Mouse (Mus musculus): Measurements from ENCODE around the gene Gm20379. TPM values are rescaled to one million over a fixed set of nuclear protein-coding genes. Genes with fewer than 3 reads are reported as not detected.

Gene Gm20379
- polyA plus RNA-seq, 1 experiment from 2014 or later = 0.30 TPM

- 87% methylated on average over 1 of the region's 1 CpGs for WGBS (ENCODE audit: insufficient replicate concordance)
- no peak for ATAC-seq (ENCODE audit: insufficient read depth)
- no peak overlapping the region for H3K9ac ChIP-seq
- H3K4me2 ChIP-seq = no peak overlapping the region
- peaks cover 13% of the 10 kb centered on the region for H3K36me3 ChIP-seq (replicated peaks)
- H3K27me3 ChIP-seq = no peaks in the 10 kb centered on the region
- H3K4me3 ChIP-seq (replicated peaks) = no peak overlapping the region
- H3K4me1 ChIP-seq (replicated peaks) = peaks cover 4% of the 10 kb centered on the region; the same call in 1 of the 2 replicates
- H3K27ac ChIP-seq (replicated peaks) = no peak overlapping the region
- no peaks in the 10 kb centered on the region for H3K9me3 ChIP-seq (replicated peaks)
Observed at GRCm38 (mm10) chr13:92336857-92337256, 31.1 kb downstream of the Gm20379 start.

DNA sequence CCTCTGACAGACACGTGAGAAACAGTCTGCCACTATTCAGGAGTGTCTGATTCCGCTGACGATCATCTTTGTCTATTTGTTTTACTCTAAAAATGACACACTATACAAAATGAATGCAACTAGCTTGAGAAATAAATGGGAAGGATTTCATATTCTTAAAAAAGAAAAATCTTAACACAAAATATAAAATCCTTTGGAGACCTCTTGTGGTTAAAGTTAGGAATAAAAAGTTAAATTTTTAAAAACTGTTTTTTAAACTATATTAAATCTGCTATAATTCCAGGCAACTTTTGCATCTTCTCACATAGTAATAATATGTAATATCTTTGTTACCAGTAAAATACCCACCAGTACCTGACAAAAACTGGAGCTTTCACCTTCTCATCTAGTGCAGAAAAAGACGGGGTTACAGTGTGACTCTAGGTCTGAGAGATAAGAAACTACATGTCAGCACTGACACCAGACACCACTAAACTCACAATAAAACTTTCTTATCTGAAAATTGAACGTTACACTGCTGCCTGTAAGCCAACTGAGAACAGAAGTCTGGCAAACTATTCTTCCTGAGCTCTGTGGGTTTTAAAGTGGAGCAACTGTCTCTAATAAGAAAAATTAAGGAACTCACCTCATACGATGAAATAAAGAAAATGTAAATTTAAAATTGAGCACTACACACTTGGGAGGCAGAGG lies 32.1 kb downstream of the Gm20379 start:
- H3K4me3 ChIP-seq (replicated peaks) = no peak overlapping the region
- peaks cover 22% of the 10 kb centered on the region for H3K36me3 ChIP-seq (replicated peaks)
- WGBS (ENCODE audit: insufficient replicate concordance) = 57% methylated on average over 6 of the region's 6 CpGs
- H3K9me3 ChIP-seq (replicated peaks) = no peaks in the 10 kb centered on the region
- H3K27me3 ChIP-seq = no peaks in the 10 kb centered on the region
- H3K4me2 ChIP-seq = no peak overlapping the region
- no peak overlapping the region for H3K9ac ChIP-seq
- H3K4me1 ChIP-seq (replicated peaks) = peaks cover 4% of the 10 kb centered on the region; the same call in 1 of the 2 replicates
- ATAC-seq (ENCODE audit: insufficient read depth) = no peak
- no peak overlapping the region for H3K27ac ChIP-seq (replicated peaks)

- H3K4me2 ChIP-seq = no peak overlapping the region
- peaks cover 4% of the 10 kb centered on the region; the same call in 1 of the 2 replicates for H3K4me1 ChIP-seq (replicated peaks)
- no peaks in the 10 kb centered on the region for H3K27me3 ChIP-seq
- no peak overlapping the region for H3K9ac ChIP-seq
- ATAC-seq (ENCODE audit: insufficient read depth) = no peak
- no peak overlapping the region for H3K4me3 ChIP-seq (replicated peaks)
- H3K9me3 ChIP-seq (replicated peaks) = no peaks in the 10 kb centered on the region
- peaks cover 38% of the 10 kb centered on the region for H3K36me3 ChIP-seq (replicated peaks)
- no peak overlapping the region for H3K27ac ChIP-seq (replicated peaks)
- WGBS (ENCODE audit: insufficient replicate concordance) = 79% methylated on average over 3 of the region's 3 CpGs
Observed at GRCm38 (mm10) chr13:92339787-92340186, 34.0 kb downstream of the Gm20379 start.

DNA sequence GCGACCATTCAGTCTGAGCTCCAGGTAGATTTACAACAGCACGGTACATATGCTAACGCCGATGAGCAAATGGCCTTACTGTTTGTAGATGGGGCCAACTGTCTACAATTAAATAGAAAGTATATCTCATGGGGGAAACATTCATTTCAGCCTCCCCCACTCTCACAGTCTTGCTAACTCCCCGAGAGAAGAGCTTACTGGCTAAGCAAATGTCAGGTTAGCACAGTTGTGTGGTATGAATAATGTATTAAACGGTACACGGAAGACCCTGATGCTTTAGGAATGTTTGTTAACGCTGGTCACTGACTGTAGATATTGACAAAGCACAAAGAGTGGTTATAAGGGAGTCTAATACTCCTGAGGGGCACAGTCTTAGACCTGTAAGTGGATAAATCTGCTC lies 38.3 kb downstream of the Gm20379 start:
- Histone ChIP-seq H3K9ac (no peak overlapping the region), H3K27ac (replicated peaks) (no peak overlapping the region), H3K36me3 (replicated peaks) (peaks cover 65% of the 10 kb centered on the region), H3K4me1 (replicated peaks) (peaks cover 4% of the 10 kb centered on the region; the same call in 1 of the 2 replicates), H3K9me3 (replicated peaks) (no peaks in the 10 kb centered on the region), H3K4me3 (replicated peaks) (no peak overlapping the region), H3K4me2 (no peak overlapping the region), H3K27me3 (no peaks in the 10 kb centered on the region)
- no peak for ATAC-seq (ENCODE audit: insufficient read depth)
- WGBS (ENCODE audit: insufficient replicate concordance) = 88% methylated on average over 8 of the region's 8 CpGs

GRCm38 (mm10) chr13:92346338-92346737 lies 40.6 kb downstream of the Gm20379 start:
- Histone ChIP-seq H3K27ac (replicated peaks) (no peak overlapping the region), H3K4me1 (replicated peaks) (no peaks in the 10 kb centered on the region), H3K36me3 (replicated peaks) (peaks cover 78% of the 10 kb centered on the region), H3K4me3 (replicated peaks) (no peak overlapping the region), H3K9ac (no peak overlapping the region), H3K4me2 (no peak overlapping the region), H3K27me3 (no peaks in the 10 kb centered on the region), H3K9me3 (replicated peaks) (no peaks in the 10 kb centered on the region)
- ATAC-seq (ENCODE audit: insufficient read depth) = no peak
- 74% methylated on average over 5 of the region's 5 CpGs for WGBS (ENCODE audit: insufficient replicate concordance)

DNA sequence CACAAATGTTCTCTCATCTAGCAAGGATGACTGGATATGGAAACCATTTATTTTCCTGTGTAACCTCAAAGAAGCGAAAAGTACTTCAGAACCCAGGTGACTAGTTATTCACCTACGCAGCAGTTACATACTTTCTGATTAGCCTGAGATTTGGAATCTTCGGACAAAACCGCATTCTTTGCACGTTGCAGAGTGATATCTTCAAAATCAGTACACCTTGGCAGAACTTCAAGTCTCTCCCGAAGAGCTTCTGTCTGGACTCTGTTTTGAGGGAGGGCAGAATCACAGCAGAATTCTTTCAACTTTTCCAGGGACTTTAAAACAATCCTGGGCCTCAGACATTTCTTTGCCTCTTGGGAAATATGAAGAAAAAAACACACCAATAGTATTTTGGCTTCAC lies 45.3 kb downstream of the Gm20379 start:
- Histone ChIP-seq H3K27ac (replicated peaks) (no peak overlapping the region), H3K4me3 (replicated peaks) (no peak overlapping the region), H3K36me3 (replicated peaks) (peaks cover 41% of the 10 kb centered on the region), H3K4me1 (replicated peaks) (peaks cover 22% of the 10 kb centered on the region), H3K27me3 (no peaks in the 10 kb centered on the region), H3K9me3 (replicated peaks) (no peaks in the 10 kb centered on the region), H3K9ac (no peak overlapping the region), H3K4me2 (no peak overlapping the region)
- 79% methylated on average over 6 of the region's 6 CpGs for WGBS (ENCODE audit: insufficient replicate concordance)
- ATAC-seq (ENCODE audit: insufficient read depth) = no peak

DNA sequence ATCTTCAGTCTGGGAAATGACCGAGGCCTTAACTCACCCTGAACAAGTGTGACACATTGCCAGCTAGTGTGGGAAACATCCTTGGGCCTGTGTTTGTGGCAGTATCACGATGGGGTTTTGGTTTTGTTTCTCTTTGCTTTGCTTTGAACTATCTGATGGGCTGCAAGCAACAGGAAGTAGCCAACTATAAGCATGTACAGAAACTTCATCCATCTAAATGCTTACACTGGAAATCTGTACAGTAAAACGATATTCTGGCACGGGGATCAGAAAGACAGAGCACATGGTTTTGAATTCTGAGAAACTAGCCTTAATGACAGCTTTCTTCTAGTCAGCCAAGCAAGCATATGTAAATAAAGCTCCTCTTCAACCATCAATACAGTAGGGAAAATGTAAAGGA lies 48.2 kb downstream of the Gm20379 start:
- Histone ChIP-seq H3K9ac (peak overlapping the region; percentile 55), H3K4me1 (replicated peaks) (peaks cover 34% of the 10 kb centered on the region), H3K27ac (replicated peaks) (peak overlapping the region; percentile 94), H3K9me3 (replicated peaks) (no peaks in the 10 kb centered on the region), H3K27me3 (no peaks in the 10 kb centered on the region), H3K4me2 (peak overlapping the region; percentile 97), H3K4me3 (replicated peaks) (peak overlapping the region; percentile 91), H3K36me3 (replicated peaks) (peaks cover 34% of the 10 kb centered on the region)
- 18% methylated on average over 4 of the region's 4 CpGs for WGBS (ENCODE audit: insufficient replicate concordance)
- ATAC-seq (ENCODE audit: insufficient read depth) = no peak

DNA sequence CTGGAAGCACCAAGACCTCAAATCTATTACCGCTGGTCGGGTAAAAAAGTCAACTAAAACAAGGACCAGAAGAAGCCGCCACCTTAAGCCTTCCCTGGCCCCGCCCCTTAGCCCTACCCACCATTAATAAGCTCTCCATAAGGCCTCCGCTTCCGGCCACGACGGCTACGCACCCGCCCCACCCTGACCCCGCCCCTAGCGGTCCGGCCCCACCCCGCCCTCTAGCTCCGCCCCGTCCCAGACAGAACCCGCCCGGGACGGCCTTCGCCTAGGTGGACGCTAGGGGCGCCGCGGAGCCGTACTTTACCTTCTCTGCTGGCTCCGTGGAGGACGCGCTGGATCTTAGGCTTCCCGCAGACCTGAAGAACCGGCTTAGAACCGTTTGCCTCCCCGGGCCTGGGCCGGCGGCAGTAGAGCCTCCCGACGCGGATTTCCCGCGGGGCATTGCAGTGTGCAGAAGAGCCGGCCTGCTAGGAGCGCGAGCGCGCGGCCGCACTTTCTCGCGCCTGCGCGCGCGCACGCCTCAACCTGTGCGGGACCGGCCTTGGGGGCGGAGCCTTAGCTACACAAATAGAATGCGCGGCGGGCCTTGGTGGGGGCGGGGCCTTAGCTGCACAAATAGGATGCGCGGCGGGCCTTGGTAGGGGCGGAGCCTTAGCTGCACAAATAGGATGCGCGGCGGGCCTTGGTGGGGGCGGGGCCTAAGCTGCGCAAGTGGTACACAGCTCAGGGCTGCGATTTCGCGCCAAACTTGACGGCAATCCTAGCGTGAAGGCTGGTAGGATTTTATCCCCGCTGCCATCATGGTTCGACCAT lies 48.9 kb downstream of the Gm20379 start, which contains the start of the genes Dhfr and Msh3:
Gene Dhfr, plus strand, starts transcription at position 271 of the 816 bp plus-strand sequence.
Gene Msh3, minus strand, starts transcription at position 548 of the 816 bp plus-strand sequence.
- Histone ChIP-seq H3K36me3 (replicated peaks) (peaks cover 36% of the 10 kb centered on the region), H3K27me3 (no peaks in the 10 kb centered on the region), H3K4me1 (replicated peaks) (peaks cover 34% of the 10 kb centered on the region), H3K27ac (replicated peaks) (peak within 1 kb of the TSS; percentile 94), H3K4me3 (replicated peaks) (peak within 1 kb of the TSS; percentile 91), H3K4me2 (peak within 1 kb of the TSS; percentile 97), H3K9me3 (replicated peaks) (no peaks in the 10 kb centered on the region), H3K9ac (peak within 1 kb of the TSS; percentile 76)
- ATAC-seq (ENCODE audit: insufficient read depth) = peak; percentile 93
- WGBS (ENCODE audit: insufficient replicate concordance) = under 1% methylated on average over 76 of the region's 76 CpGs

DNA sequence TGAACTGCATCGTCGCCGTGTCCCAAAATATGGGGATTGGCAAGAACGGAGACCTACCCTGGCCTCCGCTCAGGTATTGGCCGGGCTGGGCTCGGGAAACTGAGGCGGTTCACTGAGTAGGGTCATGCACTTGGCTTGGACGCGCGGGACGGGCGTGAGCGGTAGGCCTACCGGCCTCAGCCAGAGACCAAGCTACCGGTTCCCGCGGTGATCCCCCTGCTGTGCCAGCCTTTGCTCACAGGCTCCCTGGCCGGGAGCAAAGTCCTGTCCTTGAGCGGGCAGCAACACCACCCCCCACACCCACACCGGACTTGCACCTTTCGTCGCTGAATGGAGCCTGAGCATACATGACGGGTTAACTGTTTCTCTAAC lies 49.5 kb downstream of the Gm20379 start:
- ATAC-seq (ENCODE audit: insufficient read depth) = peak; percentile 33
- Histone ChIP-seq H3K4me1 (replicated peaks) (peaks cover 34% of the 10 kb centered on the region), H3K27ac (replicated peaks) (peak overlapping the region; percentile 81), H3K4me3 (replicated peaks) (peak overlapping the region; percentile 91), H3K27me3 (no peaks in the 10 kb centered on the region), H3K9ac (peak overlapping the region; percentile 76), H3K36me3 (replicated peaks) (peaks cover 37% of the 10 kb centered on the region), H3K4me2 (peak overlapping the region; percentile 97), H3K9me3 (replicated peaks) (no peaks in the 10 kb centered on the region)
- under 1% methylated on average over 24 of the region's 24 CpGs for WGBS (ENCODE audit: insufficient replicate concordance)

- Histone ChIP-seq H3K36me3 (replicated peaks) (peaks cover 39% of the 10 kb centered on the region), H3K4me1 (replicated peaks) (peaks cover 34% of the 10 kb centered on the region), H3K27me3 (no peaks in the 10 kb centered on the region), H3K9me3 (replicated peaks) (no peaks in the 10 kb centered on the region), H3K4me3 (replicated peaks) (peak overlapping the region; percentile 91), H3K27ac (replicated peaks) (no peak overlapping the region), H3K4me2 (peak overlapping the region; percentile 97), H3K9ac (no peak overlapping the region)
- 72% methylated on average over 7 of the region's 7 CpGs for WGBS (ENCODE audit: insufficient replicate concordance)
- no peak for ATAC-seq (ENCODE audit: insufficient read depth)
Observed at GRCm38 (mm10) chr13:92356376-92356775, 50.6 kb downstream of the Gm20379 start.
